Mouse (Mus musculus) spleen, adult 2 months (tissue): ENCODE data around the gene Tssc4. TPM values are rescaled to one million over a fixed set of nuclear protein-coding genes. Genes with fewer than 3 reads are reported as not detected.

Experiments used
- DNase-seq, 2 experiments: peaks; one replicate each; pipeline versions ENCODE4 v3.0.0 to v3.0.0-alpha.2; 2012 to 2021; ENCODE audit warnings: low spot score in 2 of 2, low read depth in 1 of 2
- H3K27ac ChIP-seq: fragments of 200-500 bp; 2 replicates; pipeline ENCODE4 v1.5.1; 2012; ENCODE audit warnings: low read length, inconsistent platforms; ENCODE audit not compliant: insufficient read depth
- H3K27me3 ChIP-seq: fragments of 200-500 bp; 2 replicates; pipeline ENCODE4 v1.6.1; 2012; ENCODE audit warnings: mild to moderate bottlenecking, moderate library complexity, low read length, inconsistent platforms; ENCODE audit not compliant: control insufficient read depth, insufficient read depth
- H3K36me3 ChIP-seq: fragments of 200-500 bp; 2 replicates; pipeline ENCODE4 v1.6.1; 2012; ENCODE audit warnings: mild to moderate bottlenecking, low read length, inconsistent platforms; ENCODE audit not compliant: control insufficient read depth, insufficient read depth
- H3K4me1 ChIP-seq: fragments of 200-500 bp; 2 replicates; pipeline ENCODE4 v1.6.1; 2011; ENCODE audit warnings: inconsistent platforms; ENCODE audit not compliant: control insufficient read depth, insufficient read depth, insufficient read length
- H3K4me3 ChIP-seq: fragments of 200-500 bp; 2 replicates; pipeline ENCODE4 v1.5.1; 2011; ENCODE audit warnings: mild to moderate bottlenecking, inconsistent platforms; ENCODE audit not compliant: insufficient read depth, insufficient read length; ENCODE audit errors: extremely low read depth
- CTCF ChIP-seq: fragments of 200-500 bp; IDR thresholded peaks from 2 replicates; pipeline ENCODE4 v1.5.1; 2011; ENCODE audit warnings: mild to moderate bottlenecking, inconsistent platforms; ENCODE audit not compliant: insufficient read depth, insufficient read length, insufficient replicate concordance; ENCODE audit errors: extremely low read depth
- POLR2A ChIP-seq: fragments of 200-500 bp; IDR thresholded peaks from 2 replicates; pipeline ENCODE4 v1.6.1; 2011; ENCODE audit warnings: low read depth, low read length, inconsistent platforms
- WGBS: fragments of 180-500 bp; shearing (Covaris S2); methylation state at CpG from one replicate; pipeline ENCODE4 v1.1.7; 2018; 5-methylcytosine and 5-hydroxymethylcytosine counted together
- polyA plus RNA-seq: library from polyadenylated mRNA; depleted of rRNA; stranded (reverse); fragments of >200 nt; gene quantifications from 2 replicates; pipeline ENCODE4 v1.2.3, GENCODE M21; 2012

Tssc4 gene
- polyA plus RNA-seq, 1 experiment, result 62.9 TPM

- WGBS, result 83% methylated on average over 2 of the region's 2 CpGs
- peaks cover 23% of the 10 kb centered on the region for H3K36me3 ChIP-seq
Measured at GRCm38 (mm10) chr7:143067469-143067868, 1.6 kb upstream of the Tssc4 start.

DNA sequence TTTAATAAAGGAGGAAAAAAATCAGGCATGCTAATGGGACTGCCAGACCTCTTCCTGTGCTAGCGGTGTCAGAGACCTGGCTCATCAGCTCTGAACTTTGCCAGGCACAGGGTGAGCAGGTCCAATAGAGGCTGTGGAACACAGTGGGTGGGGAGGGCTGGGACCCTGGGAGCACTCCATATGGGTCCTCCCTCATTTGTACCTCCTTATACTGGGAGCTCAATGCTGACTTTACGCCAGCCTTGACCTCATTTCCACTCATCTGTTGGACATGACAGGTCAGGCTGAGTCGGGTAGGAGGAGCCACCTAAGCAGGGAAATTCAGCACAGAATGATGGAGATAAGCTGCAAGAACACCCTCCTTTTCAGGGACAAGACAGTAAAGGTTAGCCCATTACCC, 1.2 kb upstream of the Tssc4 start:
- Histone ChIP-seq H3K36me3 (peaks cover 18% of the 10 kb centered on the region), H3K4me3 (no peak overlapping the region), H3K27me3 (no peaks in the 10 kb centered on the region), H3K27ac (no peak overlapping the region), H3K4me1 (peaks cover 14% of the 10 kb centered on the region; the same call in 1 of the 2 replicates)
- TF ChIP-seq CTCF (no peak), POLR2A (no peak)
- 86% methylated on average over 3 of the region's 3 CpGs for WGBS
- DNase-seq, result no peak

More at GRCm38 (mm10) chr7:143067469-143067868, 1.6 kb upstream of the Tssc4 start:
- TF ChIP-seq CTCF (no peak), POLR2A (no peak)
- Histone ChIP-seq H3K4me3 (no peak overlapping the region), H3K27me3 (no peaks in the 10 kb centered on the region), H3K4me1 (peaks cover 14% of the 10 kb centered on the region; the same call in 1 of the 2 replicates), H3K27ac (no peak overlapping the region)
- DNase-seq, result no peak

DNA sequence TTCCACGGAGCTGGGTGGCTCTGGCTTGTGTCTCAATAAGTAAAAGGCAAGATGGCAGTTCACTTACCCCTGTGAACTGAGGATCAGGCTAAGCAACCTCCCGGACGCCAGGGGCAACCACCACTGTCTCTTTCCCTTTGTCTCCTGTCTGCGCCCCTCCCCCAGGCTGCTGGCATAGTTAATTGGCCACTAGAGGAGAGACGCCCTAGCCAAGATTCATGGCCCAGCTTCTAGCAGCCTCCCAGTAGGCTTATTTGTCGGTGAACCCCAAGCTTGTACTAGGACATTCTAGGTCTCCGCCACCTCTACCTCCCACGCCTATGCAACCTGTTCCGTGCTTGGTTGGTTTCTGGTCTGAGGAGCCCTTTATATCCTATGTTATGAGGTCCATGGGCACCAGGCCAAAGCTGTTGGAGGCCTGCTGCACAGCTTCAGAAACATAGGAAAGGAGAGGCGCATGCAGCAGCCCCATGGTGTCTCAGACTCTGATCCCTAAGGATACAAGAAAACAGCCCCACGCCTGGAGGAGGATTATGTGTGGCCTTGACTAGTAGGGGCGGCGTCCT, 650 bp upstream of the Tssc4 start:
- Histone ChIP-seq H3K4me1 (peaks cover 14% of the 10 kb centered on the region; the same call in 1 of the 2 replicates), H3K36me3 (peaks cover 15% of the 10 kb centered on the region), H3K27ac (peak overlapping the region; percentile 83), H3K27me3 (no peaks in the 10 kb centered on the region), H3K4me3 (peak overlapping the region; percentile 39; the same call in 1 of the 2 replicates)
- TF ChIP-seq CTCF, result no peak
- TF ChIP-seq POLR2A, result no peak
- no peak for DNase-seq
- WGBS, result 74% methylated on average over 13 of the region's 13 CpGs

DNA sequence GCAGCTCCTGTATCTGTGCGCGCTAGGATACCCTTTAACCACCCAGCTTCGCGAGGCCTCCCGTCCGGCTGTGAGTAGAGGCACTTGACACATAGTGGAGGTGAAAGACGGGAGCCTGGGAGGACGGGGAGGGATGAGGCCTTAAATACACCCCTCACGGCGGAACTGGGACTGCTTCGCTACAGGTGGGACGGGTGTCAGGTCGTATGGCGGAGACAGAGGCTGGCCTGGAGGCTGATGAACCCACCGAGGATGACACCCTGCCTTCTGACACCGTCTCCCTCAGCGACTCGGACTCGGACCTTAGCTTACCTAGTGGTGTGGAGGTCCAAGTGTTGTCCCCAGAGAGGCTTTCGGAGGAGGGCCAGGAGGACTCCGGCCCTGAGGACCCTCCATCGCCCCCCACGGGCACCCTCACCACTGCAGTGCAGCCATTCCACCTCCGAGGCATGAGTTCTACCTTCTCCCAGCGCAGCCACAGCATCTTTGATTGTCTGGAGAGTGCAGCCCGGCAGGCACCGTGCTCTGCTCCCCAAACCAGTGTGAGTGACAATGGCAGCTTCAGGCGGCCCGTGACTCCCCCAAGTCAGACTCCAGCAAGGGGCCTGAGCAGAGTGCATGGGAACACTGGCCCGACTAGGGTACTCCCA, 827 bp downstream of the Tssc4 start:
- 9% methylated on average over 30 of the region's 30 CpGs for WGBS
- peak in 1 of 2 experiments; percentile 19 for DNase-seq
- Histone ChIP-seq H3K27ac (peak overlapping the region; percentile 83), H3K36me3 (peaks cover 9% of the 10 kb centered on the region), H3K4me3 (peak overlapping the region; percentile 94), H3K27me3 (no peaks in the 10 kb centered on the region), H3K4me1 (peaks cover 14% of the 10 kb centered on the region; the same call in 1 of the 2 replicates)
- TF ChIP-seq POLR2A, result no peak
- no peak for TF ChIP-seq CTCF

DNA sequence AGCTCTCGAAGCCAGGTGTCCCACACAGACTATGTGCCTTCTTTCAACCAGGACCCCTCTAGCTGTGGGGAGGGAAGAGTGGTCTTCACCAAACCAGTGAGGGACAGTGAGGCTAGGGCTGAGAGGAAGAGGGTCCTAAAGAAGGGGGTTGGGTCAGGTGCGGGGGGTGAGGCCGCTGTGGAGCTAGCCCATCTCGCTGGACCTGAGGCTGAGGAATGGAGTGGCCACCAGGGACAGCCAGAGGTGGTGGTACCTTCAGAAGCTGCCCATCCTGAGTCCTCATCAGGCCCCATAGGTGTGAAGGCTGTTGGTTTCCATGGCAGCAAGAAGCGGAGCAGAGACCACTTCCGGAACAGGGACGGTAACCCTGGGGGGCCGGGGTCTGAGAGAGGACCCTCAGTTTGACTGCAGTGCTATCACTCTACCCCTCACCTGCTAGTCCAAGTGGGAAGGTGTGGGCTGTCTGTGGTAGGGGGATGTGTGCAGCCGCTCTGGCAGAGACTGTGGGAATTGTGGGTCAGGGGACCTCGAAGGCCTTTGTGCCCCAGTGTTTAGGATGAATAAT, 1.5 kb downstream of the Tssc4 start:
- Histone ChIP-seq H3K4me3 (peak overlapping the region; percentile 94; the same call in 1 of the 2 replicates), H3K36me3 (peaks cover 6% of the 10 kb centered on the region), H3K27me3 (no peaks in the 10 kb centered on the region), H3K4me1 (peaks cover 14% of the 10 kb centered on the region; the same call in 1 of the 2 replicates), H3K27ac (no peak overlapping the region)
- no peak for TF ChIP-seq POLR2A
- no peak for TF ChIP-seq CTCF
- WGBS, result 92% methylated on average over 10 of the region's 10 CpGs
- no peak for DNase-seq

DNA sequence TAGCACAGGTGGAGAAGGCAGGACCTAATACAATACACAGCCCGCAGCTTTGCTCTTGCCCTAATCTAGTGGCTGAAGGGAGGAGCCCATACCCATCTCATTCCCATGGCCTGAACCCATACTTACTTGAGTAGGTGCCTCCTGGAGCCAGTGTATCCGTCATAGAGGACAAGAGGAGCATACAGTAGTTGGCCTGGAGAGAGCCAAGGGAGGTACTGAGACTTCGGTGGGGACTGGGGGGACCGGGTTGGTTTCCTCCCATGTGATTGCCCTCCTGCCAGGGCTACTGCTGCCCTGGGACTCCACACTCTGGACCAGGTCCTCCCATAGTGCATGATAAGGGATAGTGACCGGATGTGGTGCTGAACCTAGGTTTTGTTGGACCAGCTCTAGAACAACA, 3.6 kb downstream of the Tssc4 start:
- TF ChIP-seq POLR2A, result no peak
- TF ChIP-seq CTCF, result no peak
- Histone ChIP-seq H3K4me1 (peaks cover 14% of the 10 kb centered on the region; the same call in 1 of the 2 replicates), H3K36me3 (peaks cover 2% of the 10 kb centered on the region; the same call in 1 of the 2 replicates), H3K27me3 (no peaks in the 10 kb centered on the region), H3K4me3 (no peak overlapping the region), H3K27ac (no peak overlapping the region)
- WGBS, result 90% methylated on average over 5 of the region's 5 CpGs
- no peak for DNase-seq

- H3K4me3 ChIP-seq, result no peak overlapping the region
- WGBS, result 60% methylated on average over 1 of the region's 1 CpGs
- H3K36me3 ChIP-seq, result no peaks in the 10 kb centered on the region
- peak; percentile 15 to 44 for DNase-seq
- no peaks in the 10 kb centered on the region for H3K27me3 ChIP-seq
- peaks cover 14% of the 10 kb centered on the region; the same call in 1 of the 2 replicates for H3K4me1 ChIP-seq
- TF ChIP-seq POLR2A (no peak), CTCF (peak; percentile 43; the same call in 1 of the 2 replicates)
- H3K27ac ChIP-seq, result no peak overlapping the region
Measured at GRCm38 (mm10) chr7:143073086-143073485, 4.0 kb downstream of the Tssc4 start.
